Comparison of ENCODE assay signal across 12 mouse cellular contexts in the genomic region with DNA sequence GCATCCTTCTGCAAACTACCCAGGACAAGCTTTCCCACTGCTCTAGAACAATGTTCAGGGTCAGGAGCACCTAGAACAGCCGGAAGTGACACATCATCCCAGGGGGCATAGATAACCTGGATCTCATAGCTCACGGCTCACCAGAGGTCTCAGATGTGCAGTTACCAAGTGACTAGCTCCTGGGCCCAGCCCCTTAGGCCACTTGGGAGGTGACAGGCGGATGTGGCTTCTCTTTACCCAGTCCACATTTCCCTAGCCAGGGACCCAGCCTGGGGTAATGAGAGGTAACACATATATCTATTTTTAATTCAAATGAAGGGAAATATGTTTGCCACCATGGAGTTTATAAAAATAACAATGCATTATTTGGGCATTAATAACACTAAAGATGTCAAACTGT.
"Had no signal": no experiment of that assay in that cellular context is flagged by ENCODE, and none has a peak within 500 bp of the region (broad histone marks: within the 10 kb centered on the region; RNA-seq: fewer than 3 reads in every experiment).

No protein-coding gene starts in this region.

- H3K4me3 ChIP-seq: layer of hippocampus, adult 2 months; liver, embryonic 13.5 days; midbrain, embryonic 12.5 days had no signal

- H3K36me3 ChIP-seq: liver, embryonic 13.5 days; midbrain, embryonic 12.5 days had no signal

- H3K27ac ChIP-seq: kidney, postnatal 0 days; layer of hippocampus, adult 2 months; liver, embryonic 13.5 days; midbrain, embryonic 12.5 days had no signal

- H3K9ac ChIP-seq: liver, embryonic 13.5 days; midbrain, embryonic 12.5 days had no signal

- H3K4me2 ChIP-seq: liver, embryonic 13.5 days; midbrain, embryonic 12.5 days had no signal

- DNase-seq: kidney, adult 2 months; kidney, postnatal 25 days; layer of hippocampus, adult 9-11 months; liver, embryonic 13.5 days; lung, adult 2 months; lung, postnatal 14 days; lung, postnatal 4 days; thymus, adult 18-20 months; thymus, postnatal 36 days had no signal

- H3K9me3 ChIP-seq: liver, embryonic 13.5 days had no signal

- H3K4me1 ChIP-seq: liver, embryonic 13.5 days had no signal

- H3K27me3 ChIP-seq: liver, embryonic 13.5 days had no signal
